Mouse (Mus musculus) myocyte (in vitro differentiated cells): ENCODE results near the gene Duoxa2.
A peak's percentile ranks its signal among the peaks of the same experiment; 100 is the strongest.

Experiments
- CEBPB ChIP-seq: IDR thresholded peaks from 2 replicates; pipeline ENCODE4 v1.6.1; 2011; ENCODE audit warnings: mild to moderate bottlenecking, moderate library complexity; ENCODE audit not compliant: poor library complexity, insufficient read depth, severe bottlenecking
- E2F4 ChIP-seq: IDR thresholded peaks from one replicate; pipeline ENCODE4 v1.6.1; 2011; ENCODE audit warnings: mild to moderate bottlenecking, control low read depth, moderate library complexity; ENCODE audit not compliant: insufficient read depth
- MAX ChIP-seq: IDR thresholded peaks from one replicate; pipeline ENCODE4 v1.6.1; 2011; ENCODE audit warnings: low read depth, mild to moderate bottlenecking, control low read depth
- MYOD1 ChIP-seq, 3 experiments: IDR thresholded peaks; one replicate each; pipeline ENCODE4 v1.6.1; 2011; ENCODE audit warnings: control low read depth in 2 of 3, low read depth in 2 of 3, mild to moderate bottlenecking in 2 of 3, moderate library complexity in 1 of 3; ENCODE audit not compliant: insufficient read length in 2 of 3, control insufficient read depth in 1 of 3
- MYOG ChIP-seq, 3 experiments: IDR thresholded peaks; one replicate each; pipeline ENCODE4 v1.6.1; 2011; ENCODE audit warnings: control low read depth in 2 of 3, low read depth in 2 of 3, mild to moderate bottlenecking in 2 of 3; ENCODE audit not compliant: insufficient read length in 2 of 3, control insufficient read depth in 1 of 3, insufficient read depth in 1 of 3
- POLR2A ChIP-seq: IDR thresholded peaks from one replicate; pipeline ENCODE4 v1.6.1; 2011; ENCODE audit warnings: low read depth, mild to moderate bottlenecking, control low read depth, moderate library complexity; ENCODE audit not compliant: insufficient read length
- POLR2AphosphoS2 ChIP-seq: IDR thresholded peaks from one replicate; pipeline ENCODE4 v1.6.1; 2011; ENCODE audit warnings: low read depth, control low read depth; ENCODE audit not compliant: insufficient read length
- SRF ChIP-seq: IDR thresholded peaks from one replicate; pipeline ENCODE4 v1.6.1; 2011; ENCODE audit warnings: low read depth; ENCODE audit not compliant: control insufficient read depth, insufficient read length
- USF1 ChIP-seq: IDR thresholded peaks from one replicate; pipeline ENCODE4 v1.6.1; 2011; ENCODE audit warnings: low read depth, mild to moderate bottlenecking, control low read depth, moderate library complexity

DNA sequence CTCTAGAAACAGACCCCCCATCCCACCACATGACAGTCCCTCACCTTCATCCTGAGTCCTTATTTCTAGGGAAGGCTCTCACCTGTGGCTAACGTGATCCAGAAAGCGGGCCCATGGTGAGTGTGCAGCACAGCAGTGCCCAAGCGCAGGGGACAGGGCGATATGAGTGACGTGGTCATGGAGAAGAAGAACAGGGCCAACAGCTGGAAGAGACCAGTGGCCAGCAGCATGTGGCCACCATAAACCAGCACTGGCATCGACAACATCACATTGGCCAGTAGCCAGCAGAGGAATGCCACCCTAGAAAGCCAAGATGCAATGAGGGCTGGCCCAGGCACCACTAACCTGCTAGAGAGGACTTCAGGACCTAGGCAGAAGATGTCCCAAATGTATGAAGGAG lies 5.8 kb downstream of the Duoxa2 start:
- no peak for TF ChIP-seq POLR2A
- peak in 2 of 3 experiments; percentile 68 to 79 for TF ChIP-seq MYOD1 (IDR thresholded peaks at IDR 0.05; ENCODE audit: control insufficient read depth in 1 of 3, insufficient read length in 2 of 3, low read depth in 2 of 3)
- no peak for TF ChIP-seq MAX
- TF ChIP-seq MYOG (IDR thresholded peaks at IDR 0.05; ENCODE audit: control insufficient read depth in 1 of 3, insufficient read depth in 1 of 3, insufficient read length in 2 of 3, low read depth in 2 of 3): peak in 2 of 3 experiments; percentile 46 to 78
- no peak for TF ChIP-seq CEBPB
- no peak for TF ChIP-seq E2F4
- no peak for TF ChIP-seq USF1
- TF ChIP-seq SRF: no peak
- no peak for TF ChIP-seq POLR2AphosphoS2
